Mouse (Mus musculus): ENCODE results near the gene Psmd9. TPM values are rescaled to one million over a fixed set of nuclear protein-coding genes. Genes with fewer than 3 reads are reported as not detected.

The Psmd9 gene
- polyA plus RNA-seq, 1 experiment from 2014 or later: 54.9 TPM

GRCm38 (mm10) chr5:123296224-123296806, 127.1 kb downstream of the Psmd9 start:
- no peak overlapping the region for H3K9ac ChIP-seq
- H3K27ac ChIP-seq: no peak overlapping the region
- peaks cover 23% of the 10 kb centered on the region for H3K4me1 ChIP-seq (replicated peaks)
- no peak for ATAC-seq (replicated peaks; ENCODE audit: insufficient number of reproducible peaks, insufficient read depth, low FRiP score, low read depth)
- no peak overlapping the region for H3K4me3 ChIP-seq
- no peak overlapping the region for H3K4me2 ChIP-seq
- H3K27me3 ChIP-seq: peaks cover 7% of the 10 kb centered on the region; the same call in 1 of the 2 replicates
- WGBS: 66% methylated on average over 12 of the region's 12 CpGs
- H3K9me3 ChIP-seq (replicated peaks): no peaks in the 10 kb centered on the region
- H3K36me3 ChIP-seq: no peaks in the 10 kb centered on the region

DNA sequence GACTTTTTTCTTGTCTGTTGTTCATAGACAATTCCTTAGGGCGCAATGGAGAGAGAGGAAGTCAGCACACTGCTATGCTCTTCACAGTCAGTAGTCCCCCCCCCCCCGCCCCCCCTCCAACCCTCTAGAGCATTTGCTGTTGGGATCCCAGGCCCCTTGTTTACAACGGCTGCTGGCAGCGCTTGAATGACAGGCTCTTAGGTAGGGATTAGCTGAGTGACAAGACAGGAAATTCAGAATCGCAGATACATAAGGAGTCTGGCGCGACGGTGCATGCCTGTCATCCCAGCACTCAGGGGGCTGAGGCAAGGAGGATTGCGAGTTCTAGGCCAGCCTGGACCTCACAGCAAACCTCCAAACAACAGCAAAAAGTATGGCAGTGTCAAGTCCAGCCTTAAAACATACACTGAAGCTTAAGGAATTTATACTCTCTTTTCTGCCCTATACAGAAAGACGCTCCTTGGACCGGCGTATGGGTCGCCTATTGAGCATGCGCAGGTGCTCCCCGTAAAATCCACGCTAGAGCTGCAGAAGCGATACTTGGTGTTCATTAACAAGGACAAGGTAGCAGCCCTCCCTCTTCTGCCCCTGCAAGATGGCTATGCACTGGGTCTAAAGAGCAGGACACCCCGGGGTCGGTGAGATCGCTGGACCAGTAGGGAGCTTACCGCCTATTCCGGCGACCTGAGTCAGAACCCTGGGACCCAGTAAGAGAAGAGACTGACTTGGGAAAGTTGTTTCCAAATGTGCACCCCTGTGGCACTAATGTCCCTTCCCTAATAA, 128.0 kb downstream of the Psmd9 start:
- Histone ChIP-seq H3K4me3 (no peak overlapping the region), H3K27ac (no peak overlapping the region), H3K9ac (no peak overlapping the region), H3K4me1 (replicated peaks) (peaks cover 31% of the 10 kb centered on the region), H3K9me3 (replicated peaks) (no peaks in the 10 kb centered on the region), H3K4me2 (no peak overlapping the region), H3K27me3 (peaks cover 7% of the 10 kb centered on the region; the same call in 1 of the 2 replicates), H3K36me3 (no peaks in the 10 kb centered on the region)
- WGBS: 53% methylated on average over 23 of the region's 23 CpGs
- no peak for ATAC-seq (replicated peaks; ENCODE audit: insufficient number of reproducible peaks, insufficient read depth, low FRiP score, low read depth)

GRCm38 (mm10) chr5:123297830-123298229, 128.6 kb downstream of the Psmd9 start:
- Histone ChIP-seq H3K27ac (no peak overlapping the region), H3K27me3 (peaks cover 7% of the 10 kb centered on the region; the same call in 1 of the 2 replicates), H3K36me3 (no peaks in the 10 kb centered on the region), H3K4me2 (no peak overlapping the region), H3K9ac (no peak overlapping the region), H3K4me1 (replicated peaks) (peaks cover 38% of the 10 kb centered on the region), H3K4me3 (no peak overlapping the region), H3K9me3 (replicated peaks) (no peaks in the 10 kb centered on the region)
- 74% methylated on average over 7 of the region's 7 CpGs for WGBS
- ATAC-seq (replicated peaks; ENCODE audit: insufficient number of reproducible peaks, insufficient read depth, low FRiP score, low read depth): no peak

DNA sequence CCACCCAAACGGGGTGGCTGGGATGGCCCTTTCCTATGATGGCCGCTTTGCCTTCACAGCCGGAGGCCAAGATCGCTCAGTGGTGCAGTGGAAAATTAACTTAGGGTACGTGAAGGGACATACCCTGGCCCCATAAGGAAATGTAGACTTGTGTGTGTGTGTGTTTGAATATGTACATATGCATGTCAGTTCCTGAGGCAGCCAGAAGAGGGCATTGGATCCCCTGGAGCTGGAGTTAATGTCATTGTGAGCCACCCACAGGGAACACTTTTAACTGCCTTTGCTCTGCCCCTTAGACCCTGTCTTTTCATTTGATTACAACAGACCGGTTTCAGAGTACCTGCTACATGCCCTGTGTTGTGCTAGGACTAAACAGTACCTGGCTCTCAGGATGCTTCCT, 129.3 kb downstream of the Psmd9 start:
- Histone ChIP-seq H3K4me1 (replicated peaks) (peaks cover 40% of the 10 kb centered on the region), H3K9ac (no peak overlapping the region), H3K27ac (no peak overlapping the region), H3K4me2 (no peak overlapping the region), H3K4me3 (no peak overlapping the region), H3K36me3 (no peaks in the 10 kb centered on the region), H3K9me3 (replicated peaks) (no peaks in the 10 kb centered on the region), H3K27me3 (peaks cover 7% of the 10 kb centered on the region; the same call in 1 of the 2 replicates)
- no peak for ATAC-seq (replicated peaks; ENCODE audit: insufficient number of reproducible peaks, insufficient read depth, low FRiP score, low read depth)
- whole genome bisulfite sequencing: 91% methylated on average over 6 of the region's 6 CpGs

Other genes with a start within 250 kb of the Psmd9 start
- 23.9 and 29.0 TPM in 2 replicates for gene Kdm2b, start 179.6 kb upstream of the Psmd9 start, polyA plus RNA-seq (2015; fragmentation: Nextera tagmentation; extraction: Ambion mirVana)
- 17.3 and 19.0 TPM in 2 replicates for gene Orai1, start 154.3 kb upstream of the Psmd9 start, polyA plus RNA-seq (2015; fragmentation: Nextera tagmentation; extraction: Ambion mirVana)
- gene Morn3, start 122.4 kb upstream of the Psmd9 start, polyA plus RNA-seq (2015; fragmentation: Nextera tagmentation; extraction: Ambion mirVana): not detected in 2 replicates
- gene Tmem120b, start 101.0 kb upstream of the Psmd9 start, polyA plus RNA-seq (2015; fragmentation: Nextera tagmentation; extraction: Ambion mirVana): 11.3 and 13.0 TPM in 2 replicates
- gene Rhof, start 36.7 kb upstream of the Psmd9 start, polyA plus RNA-seq (2015; fragmentation: Nextera tagmentation; extraction: Ambion mirVana): 1.5 and 3.1 TPM in 2 replicates
- 6.0 and 6.9 TPM in 2 replicates for gene Setd1b, start 27.2 kb upstream of the Psmd9 start, polyA plus RNA-seq (2015; fragmentation: Nextera tagmentation; extraction: Ambion mirVana)
- gene Hpd, start 13.3 kb downstream of the Psmd9 start, polyA plus RNA-seq (2015; fragmentation: Nextera tagmentation; extraction: Ambion mirVana): 0.37 TPM in 1 of 2 replicates, not detected in the other
- gene Wdr66, start 82.7 kb downstream of the Psmd9 start, polyA plus RNA-seq (2015; fragmentation: Nextera tagmentation; extraction: Ambion mirVana): 2.1 and 3.5 TPM in 2 replicates
- gene Bcl7a, start 174.4 kb downstream of the Psmd9 start, polyA plus RNA-seq (2015; fragmentation: Nextera tagmentation; extraction: Ambion mirVana): 12.4 and 15.4 TPM in 2 replicates
- gene Mlxip, start 225.4 kb downstream of the Psmd9 start, polyA plus RNA-seq (2015; fragmentation: Nextera tagmentation; extraction: Ambion mirVana): 9.1 and 14.4 TPM in 2 replicates

Measured in heart, embryonic 15.5 days (tissue).